Mouse (Mus musculus): Measurements from ENCODE around the gene Txn2. TPM values are rescaled to one million over a fixed set of nuclear protein-coding genes. Genes with fewer than 3 reads are reported as not detected.

The Txn2 gene
- polyA plus RNA-seq (2015; fragmentation: Nextera tagmentation; extraction: Ambion mirVana), result 275 and 307 TPM in 2 replicates

DNA sequence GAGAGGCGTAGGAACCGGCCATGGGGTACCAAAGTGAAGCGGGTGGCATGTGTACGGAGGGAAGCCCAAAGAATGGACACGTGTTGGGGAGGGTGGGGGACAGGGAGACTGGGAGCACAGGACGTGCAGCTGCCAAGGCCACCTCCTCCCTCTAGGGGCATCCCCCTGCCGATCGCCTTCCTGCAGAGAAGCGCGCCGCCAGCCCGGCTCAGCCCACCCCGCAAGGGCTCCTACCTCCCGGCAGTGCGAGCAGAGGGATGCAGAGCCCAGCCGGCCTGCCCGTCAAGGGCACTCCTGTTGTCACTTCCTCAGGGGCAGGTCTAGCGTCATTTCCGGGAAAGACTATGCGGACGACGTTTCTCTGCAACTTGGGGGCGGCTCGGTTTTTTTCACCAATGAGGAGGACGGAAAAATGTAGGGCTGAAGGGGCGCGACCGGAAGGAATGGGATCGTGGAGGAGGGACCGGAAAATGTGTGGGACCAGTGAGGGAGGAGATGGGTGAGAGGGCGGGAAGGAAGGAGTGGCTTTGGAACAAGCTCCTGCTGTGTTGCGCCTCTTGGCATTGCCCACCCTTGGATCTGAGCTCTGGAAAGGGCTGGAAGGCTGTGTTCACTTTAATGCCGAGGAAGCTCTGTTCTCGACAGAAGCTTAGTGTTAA is at the start of gene Txn2:
Gene Txn2 (minus strand): TSS at position 334 of the 659 bp plus-strand sequence.
- peak within 1 kb of the TSS; percentile 84 for H3K9ac ChIP-seq (replicated peaks; ENCODE audit: low read length)

GRCm38 (mm10) chr15:77977663-77978062 is 48.9 kb upstream of the Txn2 start:
- Histone ChIP-seq H3K9me3 (ENCODE audit: low read length) (no peaks in the 10 kb centered on the region), H3K4me3 (ENCODE audit: low read length) (no peak overlapping the region), H3K36me3 (ENCODE audit: insufficient read depth, low read length) (no peaks in the 10 kb centered on the region), H3K9ac (replicated peaks; ENCODE audit: low read length) (no peak overlapping the region), H3K4me2 (replicated peaks; ENCODE audit: low read depth, low read length) (no peak overlapping the region), H3K27ac (ENCODE audit: low read length) (no peak overlapping the region), H3K27me3 (ENCODE audit: insufficient read depth, low read length) (no peaks in the 10 kb centered on the region), H3K4me1 (ENCODE audit: insufficient read depth, low read length) (no peaks in the 10 kb centered on the region)
- ATAC-seq (ENCODE audit: low FRiP score, low TSS enrichment), result no peak
- 61% methylated on average over 3 of the region's 3 CpGs for WGBS

More for the DNA sequence above, at the start of gene Txn2:
- H3K4me2 ChIP-seq (replicated peaks; ENCODE audit: low read depth, low read length), result peak within 1 kb of the TSS; percentile 81
- peak within 1 kb of the TSS; percentile 85 for H3K4me3 ChIP-seq (ENCODE audit: low read length)
- ATAC-seq (ENCODE audit: low FRiP score, low TSS enrichment), result peak; percentile 98
- no peaks in the 10 kb centered on the region for H3K9me3 ChIP-seq (ENCODE audit: low read length)
- peaks cover 22% of the 10 kb centered on the region for H3K4me1 ChIP-seq (ENCODE audit: insufficient read depth, low read length)
- H3K27ac ChIP-seq (ENCODE audit: low read length), result peak within 1 kb of the TSS; percentile 92
- H3K36me3 ChIP-seq (ENCODE audit: insufficient read depth, low read length), result peaks cover 26% of the 10 kb centered on the region
- H3K27me3 ChIP-seq (ENCODE audit: insufficient read depth, low read length), result no peaks in the 10 kb centered on the region
- 0% methylated on average over 34 of the region's 34 CpGs for WGBS

DNA sequence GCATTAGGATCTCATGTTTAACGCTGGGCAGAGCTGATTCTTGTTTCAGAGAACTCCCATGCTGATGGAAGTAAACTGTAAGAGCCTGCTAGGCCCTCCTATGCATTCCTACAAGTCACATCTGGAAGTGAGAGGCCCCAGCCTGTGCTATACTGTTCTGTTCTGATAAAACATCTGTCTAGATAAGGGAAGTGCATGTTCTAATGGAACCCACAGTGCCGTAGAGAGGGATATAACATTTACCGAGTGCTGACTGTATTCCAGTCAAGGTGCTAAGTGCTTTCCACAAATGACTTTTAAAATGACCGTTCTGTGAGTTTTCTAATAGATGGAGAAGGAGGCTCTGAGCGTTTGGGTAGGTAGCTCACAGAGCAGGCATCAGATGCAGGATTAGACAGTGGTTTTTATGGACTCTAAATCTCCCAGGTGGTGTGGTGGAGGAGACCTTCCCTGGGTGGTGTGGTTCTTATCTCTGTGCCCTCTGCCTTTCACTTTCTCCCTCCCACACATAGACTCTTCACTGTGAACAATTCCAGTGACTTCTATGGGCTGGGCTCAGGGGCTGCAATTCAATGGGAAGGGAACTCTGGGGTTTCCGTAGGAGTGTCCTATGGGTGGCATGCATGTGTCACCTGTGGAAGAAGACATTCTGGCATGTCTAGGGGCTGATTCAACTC is 45.5 kb upstream of the Txn2 start:
- Histone ChIP-seq H3K36me3 (ENCODE audit: insufficient read depth, low read length) (no peaks in the 10 kb centered on the region), H3K9ac (replicated peaks; ENCODE audit: low read length) (no peak overlapping the region), H3K4me1 (ENCODE audit: insufficient read depth, low read length) (peaks cover 11% of the 10 kb centered on the region), H3K27me3 (ENCODE audit: insufficient read depth, low read length) (no peaks in the 10 kb centered on the region), H3K4me3 (ENCODE audit: low read length) (no peak overlapping the region), H3K9me3 (ENCODE audit: low read length) (no peaks in the 10 kb centered on the region), H3K4me2 (replicated peaks; ENCODE audit: low read depth, low read length) (no peak overlapping the region), H3K27ac (ENCODE audit: low read length) (no peak overlapping the region)
- no peak for ATAC-seq (ENCODE audit: low FRiP score, low TSS enrichment)
- 75% methylated on average over 6 of the region's 6 CpGs for WGBS

DNA sequence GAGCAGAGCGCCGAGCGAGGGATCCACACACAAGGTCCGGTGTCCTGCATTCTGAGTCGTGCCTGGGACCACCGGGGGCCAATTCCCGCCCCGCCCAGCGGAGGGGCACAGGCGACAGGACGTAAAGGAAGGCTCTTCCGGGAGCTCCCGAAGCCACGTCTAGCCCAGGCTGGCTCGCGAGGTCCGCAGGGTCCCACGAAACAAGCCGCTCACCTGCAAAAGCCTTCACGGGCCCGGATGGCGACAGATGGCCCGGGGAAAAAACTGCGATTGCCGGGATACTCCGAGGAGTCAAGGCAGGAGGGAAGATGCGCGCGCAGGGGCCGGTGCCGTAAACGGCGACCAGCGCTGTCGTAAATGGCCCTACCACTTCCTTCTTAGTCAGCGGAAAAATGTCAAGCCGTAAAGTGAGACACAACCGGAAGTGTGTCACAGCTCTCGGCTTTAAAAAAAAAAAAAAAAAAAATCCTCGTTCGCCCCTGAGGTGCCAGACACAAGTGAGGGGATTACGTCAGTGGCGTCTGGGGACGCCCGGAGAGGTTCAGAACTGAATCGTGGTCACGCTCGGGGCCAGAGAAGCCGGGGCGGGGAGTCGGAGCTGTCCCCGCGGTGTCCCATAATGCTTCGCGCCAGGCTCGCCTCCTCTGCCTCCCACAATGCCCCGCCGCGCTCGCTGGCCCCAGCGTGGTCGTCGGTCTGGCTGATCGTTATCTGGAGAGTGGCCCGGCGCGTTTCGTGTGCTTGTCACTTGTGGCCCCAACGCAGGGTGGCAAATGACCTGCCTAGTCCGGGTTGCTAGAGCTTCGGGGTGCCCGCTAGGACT is 41.9 kb upstream of the Txn2 start, which contains the start of gene Eif3d:
Gene Eif3d (minus strand): TSS at position 344 of the 823 bp plus-strand sequence.
- Histone ChIP-seq H3K4me1 (ENCODE audit: insufficient read depth, low read length) (peaks cover 17% of the 10 kb centered on the region), H3K4me2 (replicated peaks; ENCODE audit: low read depth, low read length) (peak within 1 kb of the TSS; percentile 91), H3K27me3 (ENCODE audit: insufficient read depth, low read length) (no peaks in the 10 kb centered on the region), H3K36me3 (ENCODE audit: insufficient read depth, low read length) (peaks cover 27% of the 10 kb centered on the region), H3K9me3 (ENCODE audit: low read length) (no peaks in the 10 kb centered on the region), H3K9ac (replicated peaks; ENCODE audit: low read length) (peak within 1 kb of the TSS; percentile 96), H3K27ac (ENCODE audit: low read length) (peak within 1 kb of the TSS; percentile 100), H3K4me3 (ENCODE audit: low read length) (peak within 1 kb of the TSS; percentile 90)
- WGBS, result under 1% methylated on average over 72 of the region's 72 CpGs
- peak; percentile 89 for ATAC-seq (ENCODE audit: low FRiP score, low TSS enrichment)

- no peaks in the 10 kb centered on the region for H3K27me3 ChIP-seq (ENCODE audit: insufficient read depth, low read length)
- peaks cover 17% of the 10 kb centered on the region for H3K4me1 ChIP-seq (ENCODE audit: insufficient read depth, low read length)
- H3K4me3 ChIP-seq (ENCODE audit: low read length), result peak overlapping the region; percentile 90
- peak overlapping the region; percentile 91 for H3K4me2 ChIP-seq (replicated peaks; ENCODE audit: low read depth, low read length)
- 2% methylated on average over 15 of the region's 15 CpGs for WGBS
- peaks cover 34% of the 10 kb centered on the region for H3K36me3 ChIP-seq (ENCODE audit: insufficient read depth, low read length)
- peak overlapping the region; percentile 93 for H3K9ac ChIP-seq (replicated peaks; ENCODE audit: low read length)
- H3K27ac ChIP-seq (ENCODE audit: low read length), result peak overlapping the region; percentile 100
- H3K9me3 ChIP-seq (ENCODE audit: low read length), result no peaks in the 10 kb centered on the region
- peak; percentile 71 for ATAC-seq (ENCODE audit: low FRiP score, low TSS enrichment)
Measured at GRCm38 (mm10) chr15:77969940-77970469, 41.2 kb upstream of the Txn2 start.

GRCm38 (mm10) chr15:77965117-77965528 is 36.3 kb upstream of the Txn2 start:
- Histone ChIP-seq H3K36me3 (ENCODE audit: insufficient read depth, low read length) (peaks cover 82% of the 10 kb centered on the region), H3K4me3 (ENCODE audit: low read length) (no peak overlapping the region), H3K9me3 (ENCODE audit: low read length) (no peaks in the 10 kb centered on the region), H3K4me2 (replicated peaks; ENCODE audit: low read depth, low read length) (no peak overlapping the region), H3K9ac (replicated peaks; ENCODE audit: low read length) (no peak overlapping the region), H3K4me1 (ENCODE audit: insufficient read depth, low read length) (peaks cover 11% of the 10 kb centered on the region), H3K27me3 (ENCODE audit: insufficient read depth, low read length) (no peaks in the 10 kb centered on the region), H3K27ac (ENCODE audit: low read length) (no peak overlapping the region)
- ATAC-seq (ENCODE audit: low FRiP score, low TSS enrichment), result no peak
- 87% methylated on average over 9 of the region's 9 CpGs for WGBS

DNA sequence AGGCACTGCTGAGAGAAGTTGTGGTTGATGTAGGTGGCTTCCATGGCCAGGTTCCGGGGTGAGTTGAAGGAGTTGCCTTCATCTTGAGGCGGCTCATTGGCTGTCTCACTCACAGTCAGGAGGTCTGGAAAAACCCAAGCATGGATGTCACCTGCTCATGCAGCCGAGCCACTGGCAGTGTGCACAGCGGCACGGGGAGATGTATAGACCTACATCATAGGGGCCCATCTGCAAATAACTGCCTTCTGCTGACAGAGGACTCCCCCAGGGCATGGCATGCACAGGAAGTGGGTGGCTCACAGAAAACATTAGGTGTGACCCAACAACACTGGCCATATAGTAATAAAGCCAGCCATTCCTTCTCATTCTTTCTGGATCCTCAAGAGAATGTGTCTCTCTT is 33.6 kb upstream of the Txn2 start:
- H3K4me3 ChIP-seq (ENCODE audit: low read length), result no peak overlapping the region
- no peak for ATAC-seq (ENCODE audit: low FRiP score, low TSS enrichment)
- H3K4me2 ChIP-seq (replicated peaks; ENCODE audit: low read depth, low read length), result no peak overlapping the region
- no peaks in the 10 kb centered on the region for H3K27me3 ChIP-seq (ENCODE audit: insufficient read depth, low read length)
- no peak overlapping the region for H3K9ac ChIP-seq (replicated peaks; ENCODE audit: low read length)
- 99% methylated on average over 5 of the region's 5 CpGs for WGBS
- no peaks in the 10 kb centered on the region for H3K9me3 ChIP-seq (ENCODE audit: low read length)
- no peaks in the 10 kb centered on the region for H3K4me1 ChIP-seq (ENCODE audit: insufficient read depth, low read length)
- peaks cover 90% of the 10 kb centered on the region for H3K36me3 ChIP-seq (ENCODE audit: insufficient read depth, low read length)
- H3K27ac ChIP-seq (ENCODE audit: low read length), result no peak overlapping the region

GRCm38 (mm10) chr15:77960693-77961092 is 31.9 kb upstream of the Txn2 start:
- Histone ChIP-seq H3K9ac (replicated peaks; ENCODE audit: low read length) (no peak overlapping the region), H3K4me1 (ENCODE audit: insufficient read depth, low read length) (peaks cover 11% of the 10 kb centered on the region), H3K27me3 (ENCODE audit: insufficient read depth, low read length) (peaks cover 7% of the 10 kb centered on the region), H3K27ac (ENCODE audit: low read length) (no peak overlapping the region), H3K4me3 (ENCODE audit: low read length) (no peak overlapping the region), H3K9me3 (ENCODE audit: low read length) (no peaks in the 10 kb centered on the region), H3K4me2 (replicated peaks; ENCODE audit: low read depth, low read length) (no peak overlapping the region), H3K36me3 (ENCODE audit: insufficient read depth, low read length) (peaks cover 72% of the 10 kb centered on the region)
- WGBS, result 89% methylated on average over 6 of the region's 6 CpGs
- no peak for ATAC-seq (ENCODE audit: low FRiP score, low TSS enrichment)

DNA sequence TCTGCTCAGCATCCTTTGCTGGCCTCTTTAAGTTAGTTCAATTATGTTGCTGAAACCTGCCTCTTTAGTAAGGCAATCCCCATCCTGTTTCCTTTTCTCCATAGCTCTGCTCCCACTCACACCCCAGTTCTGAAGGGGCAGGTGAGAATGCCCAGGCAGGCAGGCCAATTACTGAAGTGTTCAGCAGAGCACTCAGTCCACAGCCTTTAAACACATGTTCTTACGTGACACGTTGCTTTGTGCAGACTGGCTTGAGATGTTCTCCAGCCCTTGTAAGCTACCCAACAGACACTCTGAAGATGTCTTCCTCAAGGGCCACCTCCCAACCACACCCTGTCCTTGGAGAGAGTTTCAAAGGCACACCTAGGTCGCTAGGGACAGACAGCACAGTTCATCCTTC is 29.3 kb upstream of the Txn2 start:
- H3K4me3 ChIP-seq (ENCODE audit: low read length), result no peak overlapping the region
- peaks cover 10% of the 10 kb centered on the region for H3K27me3 ChIP-seq (ENCODE audit: insufficient read depth, low read length)
- H3K27ac ChIP-seq (ENCODE audit: low read length), result no peak overlapping the region
- H3K36me3 ChIP-seq (ENCODE audit: insufficient read depth, low read length), result peaks cover 47% of the 10 kb centered on the region
- WGBS, result 58% methylated on average over 3 of the region's 3 CpGs
- no peak overlapping the region for H3K4me2 ChIP-seq (replicated peaks; ENCODE audit: low read depth, low read length)
- no peaks in the 10 kb centered on the region for H3K9me3 ChIP-seq (ENCODE audit: low read length)
- no peak for ATAC-seq (ENCODE audit: low FRiP score, low TSS enrichment)
- H3K9ac ChIP-seq (replicated peaks; ENCODE audit: low read length), result no peak overlapping the region
- H3K4me1 ChIP-seq (ENCODE audit: insufficient read depth, low read length), result peaks cover 11% of the 10 kb centered on the region
